Mouse (Mus musculus): ENCODE measurements around the gene Bcas3.

The Bcas3 gene

DNA sequence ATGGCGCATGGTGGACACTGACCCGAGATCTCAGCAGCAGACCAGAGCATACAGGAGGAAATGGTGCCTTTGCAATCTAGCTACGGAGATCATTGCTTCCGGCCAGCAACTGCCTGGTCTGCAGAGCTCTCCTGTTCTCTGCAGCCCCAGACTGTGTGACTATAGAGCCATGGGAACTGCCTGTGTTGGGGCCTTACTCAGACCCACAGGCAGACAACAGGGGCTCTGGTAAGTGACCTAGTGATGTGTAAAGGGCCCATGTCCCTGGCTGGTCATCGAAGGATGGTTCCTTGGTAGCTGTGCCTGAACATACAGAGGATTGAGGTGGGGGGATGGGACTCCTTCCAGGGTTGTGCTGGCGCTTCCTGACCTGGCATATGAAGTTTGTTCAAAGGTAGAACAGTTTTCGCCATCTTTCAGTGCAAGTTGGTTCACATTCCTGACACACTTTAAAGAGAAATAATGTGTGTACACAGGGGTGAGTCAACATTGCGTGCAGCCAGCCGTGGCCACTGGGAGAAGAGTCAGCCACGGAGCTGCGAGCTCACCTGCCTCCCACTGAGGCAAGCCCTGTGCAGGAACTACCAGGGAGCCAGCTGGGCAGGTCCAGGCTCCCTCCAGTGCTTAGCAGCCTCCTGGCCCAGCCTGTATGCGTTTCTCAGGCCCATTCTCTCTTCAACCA is 439.7 kb downstream of the Bcas3 start:
- no peak for DNase-seq (ENCODE audit: low spot score in 2 of 2)

- DNase-seq (ENCODE audit: low spot score in 2 of 2) = peak in 1 of 2 experiments; percentile 8
Observed at GRCm38 (mm10) chr11:85799456-85799855, 446.5 kb downstream of the Bcas3 start.

DNA sequence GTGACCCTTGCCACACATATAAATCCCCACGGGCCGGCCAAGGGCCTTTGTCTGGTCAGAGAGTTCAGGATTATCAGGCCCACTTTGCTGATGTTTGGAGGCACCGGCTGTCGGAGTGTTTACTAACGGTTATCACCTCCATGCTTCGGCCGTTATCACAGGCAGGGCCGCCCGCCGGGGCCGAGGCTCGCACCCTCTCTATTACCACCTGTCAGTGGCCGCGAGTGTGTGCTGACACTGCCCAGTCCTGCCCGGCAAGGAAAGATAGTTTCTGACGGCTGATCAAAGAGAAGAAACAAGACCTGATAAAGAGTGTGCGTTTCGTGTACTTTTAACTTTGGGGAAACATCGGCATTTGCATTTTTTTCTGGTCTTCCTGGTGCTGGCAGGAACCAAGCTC is 446.9 kb downstream of the Bcas3 start:
- peak in 1 of 2 experiments; percentile 8 for DNase-seq (ENCODE audit: low spot score in 2 of 2)

DNA sequence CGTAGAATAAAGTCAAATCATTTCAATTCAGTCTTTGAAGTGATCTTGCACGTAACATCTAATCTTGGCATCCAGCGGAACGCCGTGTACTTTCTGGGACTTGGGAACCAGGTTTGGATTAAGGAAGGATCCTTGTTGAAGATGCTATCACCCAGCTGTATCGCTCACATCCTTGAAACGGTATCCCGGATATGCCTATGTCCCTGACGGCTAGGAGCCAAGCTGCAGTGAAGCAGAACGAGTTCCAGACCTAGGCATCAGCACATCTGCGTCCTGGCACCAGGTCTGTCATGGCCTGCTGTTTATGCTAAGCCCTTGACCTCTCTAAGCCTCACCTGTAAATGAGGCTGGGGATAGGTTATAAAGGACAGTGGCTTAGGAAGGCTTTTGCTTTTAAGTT is 447.4 kb downstream of the Bcas3 start:
- no peak for DNase-seq (ENCODE audit: low spot score in 2 of 2)

DNA sequence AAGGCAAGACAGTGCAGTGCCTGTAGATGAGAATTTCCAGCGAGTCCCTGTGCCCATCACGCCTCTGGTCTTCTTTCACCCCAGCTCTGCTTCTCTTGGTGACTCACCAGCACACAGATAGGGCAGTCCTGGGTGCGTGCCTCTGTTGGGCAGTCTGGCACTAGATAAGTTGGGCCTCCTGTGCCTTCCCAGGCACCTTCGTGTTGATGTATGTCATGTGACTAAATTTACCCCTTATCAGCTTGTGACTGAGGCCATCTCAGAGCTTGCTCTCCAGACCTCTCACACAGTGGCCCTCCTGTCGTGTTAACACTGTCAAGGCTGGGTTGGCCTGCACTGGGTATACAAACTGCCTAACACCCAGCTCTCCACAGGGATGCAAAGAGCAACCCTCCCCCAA is 451.1 kb downstream of the Bcas3 start:
- DNase-seq (ENCODE audit: low spot score in 2 of 2) = peak; percentile 52 to 73

- DNase-seq (ENCODE audit: low spot score in 2 of 2) = no peak
Observed at GRCm38 (mm10) chr11:85805779-85806178, 452.8 kb downstream of the Bcas3 start.

- no peak for DNase-seq (ENCODE audit: low spot score in 2 of 2)
Observed at GRCm38 (mm10) chr11:85807353-85807752, 454.4 kb downstream of the Bcas3 start.

- no peak for DNase-seq (ENCODE audit: low spot score in 2 of 2)
Observed at GRCm38 (mm10) chr11:85811229-85811628, 458.3 kb downstream of the Bcas3 start.

- no peak for DNase-seq (ENCODE audit: low spot score in 2 of 2)
Observed at GRCm38 (mm10) chr11:85811676-85812075, 458.7 kb downstream of the Bcas3 start.

DNA sequence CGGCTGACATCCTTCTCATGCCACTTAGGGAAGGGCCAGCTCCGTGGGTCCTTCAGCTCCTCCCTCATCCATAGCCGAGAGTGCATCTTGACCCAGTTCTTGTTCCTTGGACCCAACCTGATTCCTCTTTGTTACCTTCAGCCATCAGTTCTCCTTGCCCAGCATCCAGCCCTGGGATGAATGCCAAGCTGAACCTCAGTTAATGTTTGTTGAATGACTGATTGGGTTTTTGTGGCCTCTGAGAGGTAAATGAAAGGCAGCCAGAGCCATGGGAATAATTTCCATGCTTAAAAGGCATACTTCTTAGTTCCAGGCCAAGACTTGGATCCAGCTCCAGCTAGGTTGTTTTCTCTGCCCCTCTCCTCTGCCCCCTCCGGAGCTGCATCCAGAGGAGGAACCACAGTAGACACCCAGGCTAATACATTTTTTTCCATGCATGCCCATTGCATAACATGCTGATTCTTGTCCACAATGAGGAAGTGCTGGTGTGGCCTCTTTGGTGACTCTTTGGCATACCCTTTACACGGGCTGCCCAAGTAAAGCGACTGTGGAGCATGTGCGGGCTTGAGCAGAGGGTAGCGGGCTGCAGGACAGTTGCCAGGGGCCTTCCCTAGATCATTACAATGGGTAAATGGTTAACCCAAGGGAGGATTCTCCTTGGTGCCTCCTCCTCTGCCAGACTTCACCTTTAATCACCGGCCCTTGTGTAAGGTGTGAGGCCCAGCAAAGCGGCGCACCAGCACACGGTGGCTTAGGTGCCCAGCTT is 459.4 kb downstream of the Bcas3 start:
- DNase-seq (ENCODE audit: low spot score in 2 of 2) = no peak

DNA sequence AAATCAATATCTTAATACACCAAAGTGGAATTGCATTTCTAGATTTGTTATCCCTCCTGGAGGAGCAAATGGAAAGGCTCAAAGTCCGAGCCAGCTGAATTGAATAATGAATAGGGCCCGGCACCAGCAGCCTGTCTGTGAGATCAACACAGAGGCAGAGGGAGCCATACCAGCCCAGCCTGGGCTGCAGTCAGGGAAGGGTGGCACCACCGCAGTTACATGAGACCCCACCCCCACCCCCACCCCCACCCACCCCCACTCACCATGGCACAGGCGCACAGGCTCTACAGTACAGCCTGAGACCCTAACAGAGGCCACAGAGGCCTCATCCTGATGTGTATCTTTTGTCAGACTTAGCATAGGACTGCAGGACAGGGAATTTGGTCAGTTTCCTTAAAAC is 461.7 kb downstream of the Bcas3 start:
- DNase-seq (ENCODE audit: low spot score in 2 of 2) = no peak

DNA sequence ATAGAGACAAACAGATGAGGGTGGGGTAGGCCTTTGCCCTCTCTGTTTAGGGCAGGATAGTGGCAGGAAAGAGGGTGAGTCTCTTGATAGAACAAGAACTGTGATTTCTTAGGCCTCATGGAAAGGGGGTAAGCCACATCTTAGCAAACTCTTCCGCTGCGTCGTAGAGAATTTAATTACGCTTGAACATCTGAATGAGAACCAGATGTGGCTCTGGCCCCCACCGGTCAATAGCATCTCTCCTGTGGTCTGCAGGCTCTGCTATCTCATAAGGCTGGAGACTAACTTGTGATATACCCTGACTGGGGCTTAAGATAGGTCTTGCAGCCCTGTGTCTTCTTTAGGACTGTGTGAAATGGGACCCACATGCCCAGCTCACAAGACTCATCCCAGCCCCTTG is 463.5 kb downstream of the Bcas3 start:
- no peak for DNase-seq (ENCODE audit: low spot score in 2 of 2)

- DNase-seq (ENCODE audit: low spot score in 2 of 2) = no peak
Observed at GRCm38 (mm10) chr11:85818401-85818800, 465.4 kb downstream of the Bcas3 start.

- no peak for DNase-seq (ENCODE audit: low spot score in 2 of 2)
Observed at GRCm38 (mm10) chr11:85820959-85821358, 468.0 kb downstream of the Bcas3 start.

DNA sequence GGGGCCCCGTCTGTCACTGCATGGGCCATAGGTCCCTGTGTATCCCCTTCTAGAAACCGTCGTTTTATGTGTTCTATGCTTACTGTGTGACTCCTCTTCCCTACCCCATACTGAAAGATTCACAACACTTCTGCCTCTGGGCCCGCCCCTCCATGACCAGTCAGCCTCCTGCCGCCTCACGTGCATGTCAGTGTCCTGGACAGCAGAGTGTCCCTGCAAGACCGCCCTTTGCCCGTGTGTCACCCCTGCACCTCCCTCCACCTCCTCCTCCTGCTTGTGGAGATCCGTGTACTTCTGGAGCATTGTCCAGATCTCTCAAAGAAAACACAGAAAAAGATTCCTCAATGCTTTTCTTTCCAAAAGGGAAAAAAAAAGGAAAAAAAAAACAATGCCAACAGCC is 468.7 kb downstream of the Bcas3 start:
- DNase-seq (ENCODE audit: low spot score in 2 of 2) = no peak

- peak; percentile 55 to 63 for DNase-seq (ENCODE audit: low spot score in 2 of 2)
Observed at GRCm38 (mm10) chr11:85823181-85823580, 470.2 kb downstream of the Bcas3 start.

GRCm38 (mm10) chr11:85823794-85824193 is 470.8 kb downstream of the Bcas3 start:
- no peak for DNase-seq (ENCODE audit: low spot score in 2 of 2)

- no peak for DNase-seq (ENCODE audit: low spot score in 2 of 2)
Observed at GRCm38 (mm10) chr11:85825031-85825430, 472.1 kb downstream of the Bcas3 start.

DNA sequence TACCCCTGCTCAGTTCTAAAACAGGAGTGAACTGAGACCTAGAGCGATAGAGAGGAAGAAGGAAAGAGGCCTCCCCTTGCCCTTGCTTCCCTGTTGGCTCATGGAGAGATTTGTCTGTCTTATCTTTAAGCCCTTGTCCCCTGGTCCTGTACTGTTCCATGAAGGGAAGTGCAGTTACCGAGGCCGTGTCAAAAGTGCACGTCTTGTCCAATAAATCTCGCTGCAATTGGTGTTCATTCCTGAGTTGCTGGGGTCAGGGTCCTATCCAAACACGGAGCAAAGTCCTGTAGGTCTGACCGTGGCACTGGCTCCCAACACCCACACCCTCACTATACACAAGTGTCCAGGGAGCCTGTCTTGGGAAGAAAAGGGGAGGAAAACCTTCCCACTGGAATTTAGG is 472.9 kb downstream of the Bcas3 start:
- DNase-seq (ENCODE audit: low spot score in 2 of 2) = no peak

- DNase-seq (ENCODE audit: low spot score in 2 of 2) = no peak
Observed at GRCm38 (mm10) chr11:85827342-85827741, 474.4 kb downstream of the Bcas3 start.

DNA sequence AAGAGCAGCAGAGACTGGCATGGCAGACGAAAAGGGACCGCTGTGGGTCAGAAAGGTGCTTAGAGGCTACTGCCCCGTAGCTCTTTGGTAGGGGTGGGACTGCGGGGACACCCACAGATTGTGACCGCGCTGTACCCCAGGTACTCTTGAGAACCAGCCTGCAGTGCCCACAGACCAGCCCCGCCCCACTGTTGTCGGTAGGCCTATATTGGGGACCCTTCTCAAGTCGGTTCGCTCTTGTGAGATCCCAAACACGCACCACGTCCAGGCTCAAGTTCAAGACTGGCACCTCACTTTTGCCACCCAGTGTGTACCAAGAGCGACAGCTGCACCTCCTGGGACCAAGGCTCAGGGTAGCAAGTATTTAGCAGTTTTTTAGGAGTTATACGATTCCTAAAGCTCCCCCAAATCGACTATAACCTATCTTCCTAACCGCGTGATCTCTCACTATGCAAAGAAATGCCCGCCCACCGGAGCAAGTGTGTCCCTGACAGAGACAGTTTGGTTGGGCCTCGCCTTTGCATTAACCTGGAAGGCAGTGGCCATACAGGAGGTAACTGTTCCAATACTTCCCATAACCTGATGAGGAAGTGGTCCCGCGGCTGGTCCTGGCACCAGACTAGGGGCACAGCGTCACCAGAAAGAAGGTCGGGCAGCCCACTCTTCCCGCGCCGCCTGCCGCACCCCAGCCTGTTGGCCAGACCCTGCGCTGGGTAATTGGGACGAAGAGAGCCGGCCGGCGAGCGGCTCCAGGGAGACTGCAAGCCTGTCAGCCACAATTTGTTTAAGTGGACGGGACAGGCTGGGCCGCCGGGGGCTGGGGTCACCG is 475.9 kb downstream of the Bcas3 start:
- DNase-seq (ENCODE audit: low spot score in 2 of 2) = no peak

Measured in spleen, postnatal 36 days (tissue).